Mouse (Mus musculus): ENCODE results near the gene Adamtsl3. TPM values are rescaled to one million over a fixed set of nuclear protein-coding genes. Genes with fewer than 3 reads are reported as not detected.

Adamtsl3 gene
- polyA plus RNA-seq, 1 experiment from 2014 or later = 2.4 TPM

- no peak overlapping the region for H3K9ac ChIP-seq (ENCODE audit: low read length)
- WGBS = 56% methylated on average over 6 of the region's 6 CpGs
These were observed 255.4 kb downstream of the Adamtsl3 start for GRCm38 (mm10) chr7:82590931-82591330.

GRCm38 (mm10) chr7:82602008-82602407, 266.5 kb downstream of the Adamtsl3 start:
- Histone ChIP-seq H3K4me2 (ENCODE audit: low read depth, low read length) (no peak overlapping the region), H3K27ac (ENCODE audit: low read length) (no peak overlapping the region), H3K4me3 (ENCODE audit: low read length) (no peak overlapping the region), H3K27me3 (ENCODE audit: control insufficient read depth, insufficient read depth, low read depth, low read length) (no peaks in the 10 kb centered on the region), H3K4me1 (replicated peaks; ENCODE audit: control insufficient read depth, insufficient read depth, low read length) (no peaks in the 10 kb centered on the region), H3K9ac (ENCODE audit: low read length) (no peak overlapping the region), H3K9me3 (ENCODE audit: control insufficient read depth, low read length) (no peaks in the 10 kb centered on the region), H3K36me3 (ENCODE audit: control insufficient read depth, insufficient read depth, low read length) (no peaks in the 10 kb centered on the region)
- no peak for ATAC-seq (ENCODE audit: low read depth)
- 77% methylated on average over 4 of the region's 4 CpGs for WGBS

More at GRCm38 (mm10) chr7:82590931-82591330, 255.4 kb downstream of the Adamtsl3 start:
- Histone ChIP-seq H3K27me3 (ENCODE audit: control insufficient read depth, insufficient read depth, low read depth, low read length) (no peaks in the 10 kb centered on the region), H3K36me3 (ENCODE audit: control insufficient read depth, insufficient read depth, low read length) (no peaks in the 10 kb centered on the region), H3K4me3 (ENCODE audit: low read length) (no peak overlapping the region), H3K4me2 (ENCODE audit: low read depth, low read length) (no peak overlapping the region), H3K9me3 (ENCODE audit: control insufficient read depth, low read length) (no peaks in the 10 kb centered on the region), H3K27ac (ENCODE audit: low read length) (no peak overlapping the region), H3K4me1 (replicated peaks; ENCODE audit: control insufficient read depth, insufficient read depth, low read length) (no peaks in the 10 kb centered on the region)
- ATAC-seq (ENCODE audit: low read depth) = no peak

GRCm38 (mm10) chr7:82605425-82605824, 269.9 kb downstream of the Adamtsl3 start:
- no peaks in the 10 kb centered on the region for H3K4me1 ChIP-seq (replicated peaks; ENCODE audit: control insufficient read depth, insufficient read depth, low read length)
- H3K9ac ChIP-seq (ENCODE audit: low read length) = no peak overlapping the region
- no peaks in the 10 kb centered on the region for H3K9me3 ChIP-seq (ENCODE audit: control insufficient read depth, low read length)
- H3K4me2 ChIP-seq (ENCODE audit: low read depth, low read length) = no peak overlapping the region
- peak; percentile 95 for ATAC-seq (ENCODE audit: low read depth)
- no peak overlapping the region for H3K4me3 ChIP-seq (ENCODE audit: low read length)
- no peaks in the 10 kb centered on the region for H3K27me3 ChIP-seq (ENCODE audit: control insufficient read depth, insufficient read depth, low read depth, low read length)
- H3K27ac ChIP-seq (ENCODE audit: low read length) = peak overlapping the region; percentile 35; the same call in 1 of the 2 replicates
- H3K36me3 ChIP-seq (ENCODE audit: control insufficient read depth, insufficient read depth, low read length) = no peaks in the 10 kb centered on the region
- 62% methylated on average over 6 of the region's 6 CpGs for WGBS

- Histone ChIP-seq H3K27ac (ENCODE audit: low read length) (no peak overlapping the region), H3K9ac (ENCODE audit: low read length) (no peak overlapping the region), H3K4me1 (replicated peaks; ENCODE audit: control insufficient read depth, insufficient read depth, low read length) (no peaks in the 10 kb centered on the region), H3K27me3 (ENCODE audit: control insufficient read depth, insufficient read depth, low read depth, low read length) (no peaks in the 10 kb centered on the region), H3K4me2 (ENCODE audit: low read depth, low read length) (no peak overlapping the region), H3K36me3 (ENCODE audit: control insufficient read depth, insufficient read depth, low read length) (no peaks in the 10 kb centered on the region), H3K9me3 (ENCODE audit: control insufficient read depth, low read length) (no peaks in the 10 kb centered on the region), H3K4me3 (ENCODE audit: low read length) (no peak overlapping the region)
- WGBS = 53% methylated on average over 3 of the region's 3 CpGs
- ATAC-seq (ENCODE audit: low read depth) = no peak
These were observed 274.1 kb downstream of the Adamtsl3 start for GRCm38 (mm10) chr7:82609629-82610028.

- no peak for ATAC-seq (ENCODE audit: low read depth)
- no peak overlapping the region for H3K4me3 ChIP-seq (ENCODE audit: low read length)
- no peak overlapping the region for H3K9ac ChIP-seq (ENCODE audit: low read length)
- H3K9me3 ChIP-seq (ENCODE audit: control insufficient read depth, low read length) = no peaks in the 10 kb centered on the region
- H3K36me3 ChIP-seq (ENCODE audit: control insufficient read depth, insufficient read depth, low read length) = no peaks in the 10 kb centered on the region
- H3K4me2 ChIP-seq (ENCODE audit: low read depth, low read length) = no peak overlapping the region
- H3K27me3 ChIP-seq (ENCODE audit: control insufficient read depth, insufficient read depth, low read depth, low read length) = no peaks in the 10 kb centered on the region
- 8% methylated on average over 7 of the region's 7 CpGs for WGBS
- H3K27ac ChIP-seq (ENCODE audit: low read length) = no peak overlapping the region
- H3K4me1 ChIP-seq (replicated peaks; ENCODE audit: control insufficient read depth, insufficient read depth, low read length) = no peaks in the 10 kb centered on the region
These were observed 289.8 kb downstream of the Adamtsl3 start for GRCm38 (mm10) chr7:82625342-82625741.

GRCm38 (mm10) chr7:82647183-82647582, 311.7 kb downstream of the Adamtsl3 start:
- Histone ChIP-seq H3K27me3 (ENCODE audit: control insufficient read depth, insufficient read depth, low read depth, low read length) (no peaks in the 10 kb centered on the region), H3K4me3 (ENCODE audit: low read length) (no peak overlapping the region), H3K27ac (ENCODE audit: low read length) (no peak overlapping the region), H3K36me3 (ENCODE audit: control insufficient read depth, insufficient read depth, low read length) (no peaks in the 10 kb centered on the region), H3K4me2 (ENCODE audit: low read depth, low read length) (no peak overlapping the region), H3K9ac (ENCODE audit: low read length) (no peak overlapping the region), H3K4me1 (replicated peaks; ENCODE audit: control insufficient read depth, insufficient read depth, low read length) (peaks cover 7% of the 10 kb centered on the region; the same call in 1 of the 2 replicates), H3K9me3 (ENCODE audit: control insufficient read depth, low read length) (no peaks in the 10 kb centered on the region)
- WGBS = 84% methylated on average over 3 of the region's 3 CpGs
- no peak for ATAC-seq (ENCODE audit: low read depth)

- Histone ChIP-seq H3K4me3 (ENCODE audit: low read length) (peak overlapping the region; percentile 81), H3K27me3 (ENCODE audit: control insufficient read depth, insufficient read depth, low read depth, low read length) (no peaks in the 10 kb centered on the region), H3K9me3 (ENCODE audit: control insufficient read depth, low read length) (no peaks in the 10 kb centered on the region), H3K4me1 (replicated peaks; ENCODE audit: control insufficient read depth, insufficient read depth, low read length) (peaks cover 7% of the 10 kb centered on the region; the same call in 1 of the 2 replicates), H3K36me3 (ENCODE audit: control insufficient read depth, insufficient read depth, low read length) (no peaks in the 10 kb centered on the region), H3K27ac (ENCODE audit: low read length) (no peak overlapping the region), H3K4me2 (ENCODE audit: low read depth, low read length) (peak overlapping the region; percentile 69), H3K9ac (ENCODE audit: low read length) (peak overlapping the region; percentile 79)
- 21% methylated on average over 4 of the region's 4 CpGs for WGBS
- no peak for ATAC-seq (ENCODE audit: low read depth)
These were observed 312.4 kb downstream of the Adamtsl3 start for GRCm38 (mm10) chr7:82647909-82648308.

GRCm38 (mm10) chr7:82648353-82649080, 313.0 kb downstream of the Adamtsl3 start, which contains the start of the genes Saxo2 and Efl1:
Gene Saxo2 (minus strand): TSS chr7:82648528.
Gene Efl1 (plus strand): TSS chr7:82648614.
- Histone ChIP-seq H3K9ac (ENCODE audit: low read length) (peak within 1 kb of the TSS; percentile 79), H3K4me2 (ENCODE audit: low read depth, low read length) (peak within 1 kb of the TSS; percentile 69), H3K27ac (ENCODE audit: low read length) (peak within 1 kb of the TSS; percentile 16; the same call in 1 of the 2 replicates), H3K4me3 (ENCODE audit: low read length) (peak within 1 kb of the TSS; percentile 81), H3K36me3 (ENCODE audit: control insufficient read depth, insufficient read depth, low read length) (no peaks in the 10 kb centered on the region), H3K27me3 (ENCODE audit: control insufficient read depth, insufficient read depth, low read depth, low read length) (no peaks in the 10 kb centered on the region), H3K9me3 (ENCODE audit: control insufficient read depth, low read length) (no peaks in the 10 kb centered on the region), H3K4me1 (replicated peaks; ENCODE audit: control insufficient read depth, insufficient read depth, low read length) (peaks cover 7% of the 10 kb centered on the region; the same call in 1 of the 2 replicates)
- 0% methylated on average over 46 of the region's 46 CpGs for WGBS
- peak; percentile 98 for ATAC-seq (ENCODE audit: low read depth)

- Histone ChIP-seq H3K9me3 (ENCODE audit: control insufficient read depth, low read length) (no peaks in the 10 kb centered on the region), H3K27ac (ENCODE audit: low read length) (no peak overlapping the region), H3K4me1 (replicated peaks; ENCODE audit: control insufficient read depth, insufficient read depth, low read length) (peaks cover 7% of the 10 kb centered on the region; the same call in 1 of the 2 replicates), H3K9ac (ENCODE audit: low read length) (peak overlapping the region; percentile 79), H3K36me3 (ENCODE audit: control insufficient read depth, insufficient read depth, low read length) (no peaks in the 10 kb centered on the region), H3K4me3 (ENCODE audit: low read length) (peak overlapping the region; percentile 81), H3K27me3 (ENCODE audit: control insufficient read depth, insufficient read depth, low read depth, low read length) (no peaks in the 10 kb centered on the region), H3K4me2 (ENCODE audit: low read depth, low read length) (peak overlapping the region; percentile 69)
- 9% methylated on average over 6 of the region's 6 CpGs for WGBS
- peak; percentile 9; the same call in 1 of the 2 replicates for ATAC-seq (ENCODE audit: low read depth)
These were observed 313.6 kb downstream of the Adamtsl3 start for GRCm38 (mm10) chr7:82649081-82649445.

Data from lung, embryonic 16.5 days (tissue).